Mouse (Mus musculus) mesoderm, embryonic 11.5 days (tissue): Measurements from ENCODE around the gene Efcc1.
A peak's percentile ranks its signal among the peaks of the same experiment; 100 is the strongest.

Experiments used
- DNase-seq: peaks from one replicate; pipeline ENCODE4 v3.0.0-alpha.2; 2012; ENCODE audit warnings: low read depth, low spot score

The Efcc1 gene

DNA sequence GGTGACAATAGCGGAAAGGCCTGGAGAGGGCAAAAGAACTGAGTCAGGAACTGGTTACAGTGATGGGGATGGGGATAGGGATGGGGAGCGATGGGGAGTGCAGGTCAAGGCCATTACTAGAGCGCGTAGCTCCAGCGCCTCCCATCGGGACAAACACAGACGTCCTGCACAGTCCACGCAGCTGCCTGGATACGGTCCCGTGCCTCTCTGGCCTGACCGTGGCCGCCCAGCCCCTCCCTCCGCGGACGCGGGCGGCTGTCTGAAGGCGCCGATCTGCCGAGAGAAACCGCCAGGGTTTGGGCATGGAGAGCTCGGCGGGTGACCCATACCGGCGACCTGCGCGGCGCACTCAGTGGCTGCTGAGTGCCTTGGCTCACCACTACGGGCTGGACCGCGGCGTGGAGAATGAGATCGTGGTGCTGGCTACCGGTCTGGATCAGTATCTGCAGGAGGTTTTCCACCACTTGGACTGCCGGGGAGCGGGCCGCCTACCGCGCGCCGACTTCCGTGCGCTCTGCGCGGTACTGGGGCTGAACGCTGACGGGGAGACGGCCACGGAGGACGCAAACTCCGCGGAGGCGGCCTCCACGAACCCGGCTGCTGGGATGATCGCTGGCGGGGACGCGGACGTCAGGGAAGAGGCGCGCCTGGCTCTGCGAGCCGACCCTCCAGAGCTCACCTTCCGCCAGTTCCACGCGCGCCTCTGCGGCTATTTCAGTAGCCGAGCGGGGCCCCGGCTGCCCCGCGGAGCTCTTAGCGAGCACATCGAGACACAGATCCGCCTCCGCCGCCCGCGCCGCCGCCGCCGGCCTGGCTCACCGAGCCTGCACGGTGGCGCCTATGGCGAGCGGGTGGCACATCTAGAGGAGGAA lies at the start of gene Efcc1:
Gene Efcc1 (plus strand): TSS at position 279 of the 872 bp plus-strand sequence.
- DNase-seq = peak; percentile 60

DNA sequence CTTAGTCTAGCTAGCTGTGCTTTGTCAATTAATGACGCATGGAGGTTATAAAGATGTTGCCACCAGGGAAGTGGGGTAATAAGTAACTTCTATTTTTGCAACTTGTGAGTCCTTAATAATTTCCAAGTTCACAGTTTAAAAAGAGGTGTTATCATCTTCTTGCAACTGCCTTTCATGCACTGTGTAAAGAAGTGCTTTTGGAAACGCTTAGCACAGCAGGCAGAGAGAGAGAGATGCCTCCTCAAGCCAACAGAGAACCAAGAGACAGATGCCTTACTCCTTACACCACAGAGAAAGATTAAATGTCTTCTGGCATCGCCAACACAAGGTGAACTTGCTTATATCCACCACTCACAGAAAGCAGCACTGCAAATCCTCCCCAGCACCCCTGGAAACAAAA lies 34.7 kb upstream of the Efcc1 start:
- DNase-seq = no peak

DNA sequence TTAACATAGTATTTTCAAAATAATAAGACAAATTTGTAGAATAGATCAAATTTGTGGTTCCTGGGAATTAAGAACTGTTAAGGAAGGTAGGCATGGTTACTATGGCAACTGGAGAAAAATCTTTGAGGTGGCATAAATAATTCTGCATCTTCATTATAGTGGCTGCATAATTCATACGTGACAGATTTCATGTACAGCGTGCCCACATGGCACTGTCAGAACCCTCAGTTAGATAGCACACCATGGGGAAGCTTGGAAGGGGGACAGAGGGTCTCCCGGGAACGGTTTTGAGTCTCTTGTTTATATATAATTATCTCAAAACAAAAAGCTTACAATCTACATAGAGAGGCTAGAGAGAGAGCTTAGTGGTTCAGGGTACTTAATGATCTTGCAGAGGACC lies 34.1 kb upstream of the Efcc1 start:
- no peak for DNase-seq

DNA sequence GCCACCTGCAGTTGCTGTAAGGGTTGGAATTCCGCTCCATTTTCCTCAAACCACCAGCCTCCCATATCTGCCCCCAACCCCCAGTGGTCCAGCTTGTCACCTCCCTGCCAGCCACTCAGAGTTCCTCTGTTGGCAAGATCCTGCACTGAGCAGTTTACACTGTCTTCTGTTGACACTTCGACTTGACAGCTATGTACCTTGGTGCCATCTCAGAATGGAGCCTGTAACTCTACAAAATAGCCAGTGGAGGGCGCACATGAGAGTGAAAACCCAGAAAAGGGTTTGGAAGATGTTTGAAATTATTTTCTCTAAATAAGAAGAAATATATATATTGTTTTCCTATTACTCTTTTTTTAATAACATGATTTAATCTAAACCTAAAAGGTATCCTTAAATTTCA lies 24.4 kb upstream of the Efcc1 start:
- DNase-seq = peak; percentile 28

DNA sequence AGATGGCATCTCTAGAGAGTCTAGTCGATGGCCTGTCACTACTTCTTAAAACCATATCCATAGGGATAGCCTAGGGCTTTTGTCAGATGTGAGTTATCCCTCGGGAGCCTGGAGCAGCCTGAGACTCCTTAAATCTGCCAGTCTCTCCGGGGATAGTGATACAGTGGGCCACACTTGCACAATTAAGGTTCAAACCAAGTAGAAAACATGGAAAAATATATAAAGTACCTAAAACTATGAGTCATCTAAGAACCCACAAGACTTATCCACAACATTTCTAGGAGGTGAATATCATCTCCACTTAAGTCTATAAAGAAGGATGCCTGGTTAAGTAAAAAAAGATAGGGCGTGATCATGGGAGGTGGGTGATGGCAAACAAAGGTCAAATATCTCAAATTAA lies 18.4 kb upstream of the Efcc1 start:
- no peak for DNase-seq

DNA sequence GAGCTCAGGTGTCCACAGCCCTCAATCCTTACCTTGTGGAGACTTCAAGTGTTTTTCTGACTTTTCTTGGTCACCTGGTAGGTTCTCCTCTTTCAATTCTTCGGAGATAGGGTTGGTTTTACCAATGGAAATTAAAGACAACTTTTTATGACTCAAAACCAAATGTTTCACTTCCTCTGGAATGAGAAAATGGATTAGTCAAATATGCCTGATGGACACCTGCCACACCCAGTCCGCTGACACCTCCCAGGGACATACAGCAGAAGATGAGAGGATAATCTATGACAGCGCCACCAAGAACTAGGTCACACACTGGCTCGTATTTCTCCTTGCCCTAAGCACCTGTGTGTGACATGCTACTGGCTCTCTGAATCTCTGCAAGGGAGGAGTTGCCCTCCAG lies 16.6 kb upstream of the Efcc1 start:
- DNase-seq = no peak

DNA sequence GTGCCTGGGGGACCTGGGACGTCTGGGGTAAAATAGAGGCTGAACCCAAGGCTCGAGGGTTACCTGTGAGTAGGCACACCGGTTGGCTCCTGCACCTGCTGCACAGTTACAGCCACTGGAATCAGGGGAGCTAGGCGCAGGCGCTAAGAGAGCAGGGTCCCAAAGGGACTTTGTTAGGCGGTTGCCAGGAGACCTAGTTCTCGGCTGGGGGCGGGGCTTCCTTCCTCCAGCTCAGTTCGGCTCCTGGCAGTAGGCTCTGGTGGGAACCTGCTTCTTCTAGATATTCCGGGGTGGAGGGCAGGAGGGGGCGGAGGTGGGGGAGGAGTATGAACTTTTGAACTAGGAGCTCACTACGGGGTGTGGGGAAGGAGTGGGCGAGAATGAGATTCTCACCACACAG lies 8.0 kb upstream of the Efcc1 start:
- DNase-seq = peak; percentile 77

DNA sequence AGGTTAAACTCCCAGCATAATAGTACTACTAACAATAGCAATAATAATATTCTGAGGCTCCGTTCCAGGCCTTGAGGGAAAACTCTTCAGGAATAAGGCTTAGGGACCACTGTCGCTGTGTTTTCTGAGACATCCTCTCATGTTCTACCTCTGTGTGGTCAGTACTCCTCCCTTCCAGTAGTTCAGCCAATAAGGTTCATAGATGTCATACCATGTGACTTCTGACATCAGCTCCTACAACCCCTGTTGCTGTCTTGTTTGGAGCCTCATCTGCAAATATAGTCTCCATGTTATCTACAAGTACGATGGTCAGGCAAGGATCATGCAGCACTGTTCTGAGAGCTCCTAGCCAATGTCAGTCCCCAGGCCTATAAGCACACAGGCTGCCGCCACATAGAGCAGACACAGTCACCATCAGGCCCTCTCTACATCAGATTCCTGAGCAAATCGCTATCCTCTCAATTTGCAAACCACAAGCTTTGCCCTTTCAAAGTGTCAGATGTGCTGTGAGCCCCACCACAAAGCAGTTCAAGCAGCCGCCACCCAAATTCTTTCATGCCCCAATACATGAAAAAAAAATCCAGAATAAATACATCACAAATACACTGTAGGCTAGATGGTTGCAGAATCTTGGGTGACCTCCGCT lies 5.3 kb upstream of the Efcc1 start:
- no peak for DNase-seq

DNA sequence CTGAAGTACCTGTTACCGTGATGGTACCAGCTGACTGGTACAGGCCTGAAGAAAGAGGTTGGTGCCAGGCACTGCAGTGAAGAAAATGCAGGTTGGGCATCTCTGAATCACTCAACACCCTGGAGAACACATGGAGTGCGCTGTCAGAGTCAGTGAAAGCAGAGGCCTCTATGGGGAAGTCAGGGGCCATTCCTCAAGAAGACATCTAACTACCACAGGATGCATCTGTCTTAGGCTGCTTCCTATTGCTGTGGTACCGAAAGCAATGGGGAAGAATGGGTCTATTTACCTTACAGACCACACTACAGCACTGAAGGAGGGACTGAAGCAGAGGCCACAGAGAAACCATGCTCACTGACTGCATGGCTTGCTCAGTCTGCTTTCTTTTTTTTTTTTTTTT lies 2.6 kb upstream of the Efcc1 start:
- no peak for DNase-seq

DNA sequence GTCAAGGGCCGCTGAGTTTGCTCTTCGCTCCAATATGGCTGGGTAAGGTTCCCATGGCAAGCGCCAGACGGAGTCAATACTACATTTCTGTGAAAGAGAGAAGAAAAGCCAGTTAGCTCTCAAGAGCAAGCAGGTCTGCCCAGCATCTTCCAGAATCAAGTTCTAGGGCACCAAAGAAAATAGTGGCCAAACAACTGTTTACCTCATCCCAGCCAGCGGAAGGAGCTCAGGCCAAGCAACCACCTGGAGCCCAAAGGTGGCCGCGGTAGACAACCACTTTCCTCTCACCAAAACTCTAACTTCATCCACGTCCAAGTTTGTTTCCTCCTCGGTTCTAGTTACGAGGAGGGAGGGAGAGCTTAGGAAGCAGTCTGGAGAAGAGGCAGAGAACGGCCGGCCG lies 528 bp upstream of the Efcc1 start:
- no peak for DNase-seq

DNA sequence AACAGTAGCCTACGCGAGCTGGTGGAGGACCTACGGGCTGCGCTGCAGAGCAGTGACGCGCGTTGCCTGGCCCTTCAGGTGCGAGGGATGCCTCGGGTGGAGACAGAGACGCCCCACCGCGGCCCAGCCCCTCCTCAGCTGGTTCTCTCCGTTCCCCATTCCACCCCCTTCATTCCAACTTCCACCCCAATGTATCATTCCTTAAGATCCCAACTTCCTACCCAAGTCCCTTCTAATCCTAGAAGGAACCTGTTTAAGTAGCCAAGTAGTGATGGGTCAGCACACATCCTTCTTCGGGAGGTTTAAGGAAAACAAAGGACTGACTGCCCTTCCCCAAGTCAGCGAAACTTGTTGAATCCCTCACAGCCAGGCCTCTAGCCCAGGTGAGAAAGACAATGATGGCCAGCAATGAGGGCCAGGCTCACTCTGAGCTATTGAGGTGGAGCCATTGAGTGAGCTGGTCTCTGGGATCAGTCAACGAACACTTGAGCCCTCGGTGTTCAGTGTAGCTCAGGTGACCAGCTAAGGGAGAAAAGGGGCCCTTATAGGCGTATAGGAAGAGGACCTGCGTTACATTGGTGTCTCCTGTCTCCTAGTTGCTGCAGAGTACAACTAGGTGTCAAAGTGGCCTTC lies 910 bp downstream of the Efcc1 start:
- DNase-seq = no peak

DNA sequence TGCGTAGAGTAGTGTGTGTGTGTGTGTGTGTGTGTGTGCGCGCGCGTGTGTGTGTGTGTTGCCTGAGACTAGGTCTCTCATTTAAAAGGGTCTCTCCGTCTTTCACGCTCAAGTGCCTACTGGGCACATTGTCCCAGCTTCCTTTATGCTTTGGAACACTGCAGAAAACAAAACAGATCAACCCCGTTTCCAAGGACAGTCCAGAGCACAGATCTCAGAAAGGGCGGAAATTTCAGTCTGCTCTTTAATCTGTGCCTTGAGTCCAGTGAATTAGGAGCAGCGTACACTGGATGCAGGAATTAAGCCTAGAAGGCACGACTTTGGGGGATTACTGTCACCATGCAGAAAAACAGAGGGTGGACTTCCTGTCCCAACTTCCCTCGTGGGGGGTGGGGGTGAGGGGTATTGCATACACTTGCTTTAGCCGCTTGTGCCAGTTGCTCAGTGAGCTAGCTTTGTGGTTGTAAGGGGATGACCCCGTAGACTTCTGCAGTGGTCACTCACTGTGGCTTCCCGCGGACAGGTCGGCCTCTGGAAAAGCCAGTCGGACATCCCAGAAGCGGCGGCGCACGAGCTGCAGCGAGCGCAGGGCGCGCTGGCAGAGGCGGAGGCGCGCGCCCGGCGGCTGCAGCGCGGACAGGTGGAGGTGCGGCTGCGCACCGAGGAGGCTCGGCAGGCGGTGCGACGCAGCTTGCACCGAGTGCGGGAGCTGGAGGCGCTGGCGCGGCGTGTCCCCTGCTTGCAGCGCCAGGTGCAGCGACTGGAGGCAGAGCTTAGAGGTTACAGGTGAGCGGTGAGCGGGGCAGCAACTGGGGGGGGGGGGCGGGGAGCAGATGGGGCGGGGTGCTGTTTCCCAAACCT lies 1.7 kb downstream of the Efcc1 start:
- peak; percentile 14 for DNase-seq

DNA sequence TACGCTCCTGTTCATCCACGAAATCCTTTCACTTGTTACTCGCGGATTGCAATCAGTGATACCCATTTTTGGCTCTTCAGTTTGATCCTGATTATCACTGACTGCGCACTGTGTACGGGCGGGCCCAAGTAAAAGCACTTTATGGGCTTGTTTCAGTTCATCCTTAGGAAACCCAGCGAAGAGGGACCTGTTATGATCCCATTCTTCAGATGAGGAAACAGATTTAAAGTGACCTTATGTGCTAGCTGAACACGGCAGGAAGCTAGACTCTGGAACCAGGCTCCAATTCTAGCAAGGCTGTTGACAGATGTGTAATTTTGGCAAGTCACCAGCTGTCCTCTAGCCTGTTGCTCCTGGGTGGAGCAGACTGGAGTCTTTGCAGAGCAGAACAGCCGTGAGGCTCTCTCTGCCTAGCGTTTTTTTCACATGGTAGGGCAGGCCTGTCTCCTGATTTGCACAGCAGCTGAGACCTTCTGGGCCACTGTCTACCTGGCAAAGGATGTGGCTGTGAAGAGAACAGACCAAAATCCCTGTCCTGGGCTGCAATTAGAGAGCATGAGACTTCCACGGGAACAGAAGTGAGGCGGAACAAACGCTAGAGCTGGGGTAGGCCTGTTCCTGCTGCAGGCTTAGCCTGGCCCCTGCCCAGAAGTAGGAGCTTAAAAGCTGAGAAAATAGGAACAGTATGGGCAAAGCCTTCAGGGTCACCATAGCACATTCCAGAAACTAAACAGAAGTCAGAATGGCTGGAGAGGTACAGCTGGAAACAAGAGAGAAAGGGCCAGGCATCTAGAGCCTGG lies 2.7 kb downstream of the Efcc1 start:
- peak; percentile 7 for DNase-seq

DNA sequence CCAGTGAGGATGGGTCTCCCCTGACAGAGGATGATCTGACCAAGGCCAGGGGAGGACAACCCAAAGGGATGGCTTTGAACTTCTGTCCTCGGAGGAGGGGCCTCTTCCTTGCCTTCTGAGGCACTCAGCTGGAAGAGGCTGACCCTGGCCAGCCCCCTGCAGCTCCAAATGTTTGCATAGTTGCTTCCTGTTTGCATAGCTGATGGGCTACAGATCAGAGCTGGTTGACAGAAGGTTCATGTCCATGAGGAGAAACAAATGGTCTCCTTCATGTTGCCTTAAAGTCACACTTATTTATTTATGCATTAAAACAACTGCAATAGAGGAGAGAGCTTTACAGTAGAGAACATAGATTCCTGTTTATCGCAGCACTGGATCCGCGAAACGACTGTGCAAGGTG lies 3.5 kb downstream of the Efcc1 start:
- DNase-seq = peak; percentile 31

DNA sequence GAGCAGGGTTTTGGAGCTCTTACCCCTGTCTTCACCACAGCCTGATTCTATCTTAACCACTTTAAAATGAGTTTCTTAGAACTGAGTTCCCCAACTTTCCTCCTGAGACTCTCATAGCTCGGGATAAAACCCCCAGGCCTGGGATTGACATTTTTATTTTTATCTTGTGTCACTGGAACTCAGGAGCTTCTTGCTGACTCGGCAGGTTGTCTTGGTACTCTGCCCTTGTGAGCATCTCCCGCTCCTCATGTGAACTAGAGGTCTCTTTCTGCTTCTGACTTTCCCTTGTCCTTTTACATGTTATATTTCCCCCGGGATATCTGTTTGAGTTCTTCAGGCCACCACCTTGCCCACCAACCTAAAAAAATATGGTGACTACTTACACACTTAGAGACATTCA lies 6.3 kb downstream of the Efcc1 start:
- no peak for DNase-seq

DNA sequence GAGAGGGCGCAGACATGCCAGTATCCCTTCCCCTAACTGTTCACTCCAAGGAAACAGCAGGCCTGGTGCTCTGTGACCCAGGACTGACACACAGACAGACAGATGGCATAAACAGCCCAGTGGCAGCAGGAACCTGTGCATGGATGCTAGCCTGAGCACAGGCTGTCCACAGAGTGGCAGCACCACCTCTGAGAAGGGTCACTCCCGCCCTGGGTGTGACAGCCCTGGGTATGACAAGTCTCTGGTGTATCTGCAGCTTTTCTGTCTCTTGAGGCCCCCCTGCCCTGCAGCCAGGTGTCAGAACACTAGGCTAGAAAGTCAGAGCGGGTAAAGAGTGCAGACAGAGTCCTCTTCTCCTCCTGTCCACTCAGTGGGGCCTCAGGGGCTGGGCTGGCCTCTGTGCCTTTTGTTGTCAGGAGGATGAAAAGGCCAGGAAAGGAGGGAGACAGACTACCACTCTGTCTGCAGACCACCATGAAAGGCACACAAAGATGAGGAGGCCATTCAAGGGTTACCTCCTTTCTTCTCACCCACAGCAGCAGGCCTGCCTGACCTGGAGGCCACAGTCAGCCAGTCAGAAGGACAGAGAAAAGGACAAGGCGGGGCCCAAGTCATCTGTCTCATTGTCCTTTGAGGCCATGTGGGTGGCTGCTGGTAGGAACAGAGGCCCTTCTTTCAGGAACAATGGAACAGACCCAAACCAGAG lies 7.4 kb downstream of the Efcc1 start:
- peak; percentile 76 for DNase-seq

DNA sequence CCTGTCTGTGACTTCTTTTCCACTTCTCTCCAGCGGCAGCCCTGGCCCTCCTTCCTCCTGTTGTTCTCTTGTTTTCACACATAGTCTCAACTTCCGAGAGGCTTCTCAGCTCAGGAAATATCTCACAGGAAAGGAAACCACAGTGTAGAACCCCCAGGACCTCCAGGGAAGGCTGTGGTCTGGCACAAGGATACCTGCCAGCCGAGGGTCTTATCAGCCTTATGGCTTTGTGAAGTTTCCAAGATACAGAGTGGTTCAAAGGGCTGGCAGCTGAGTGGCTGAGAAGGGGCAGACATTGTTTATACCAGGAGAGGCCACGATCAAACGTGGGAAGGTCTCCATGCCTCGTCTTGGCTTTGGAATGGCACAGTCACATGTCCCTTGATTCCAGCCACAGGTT lies 9.2 kb downstream of the Efcc1 start:
- no peak for DNase-seq

DNA sequence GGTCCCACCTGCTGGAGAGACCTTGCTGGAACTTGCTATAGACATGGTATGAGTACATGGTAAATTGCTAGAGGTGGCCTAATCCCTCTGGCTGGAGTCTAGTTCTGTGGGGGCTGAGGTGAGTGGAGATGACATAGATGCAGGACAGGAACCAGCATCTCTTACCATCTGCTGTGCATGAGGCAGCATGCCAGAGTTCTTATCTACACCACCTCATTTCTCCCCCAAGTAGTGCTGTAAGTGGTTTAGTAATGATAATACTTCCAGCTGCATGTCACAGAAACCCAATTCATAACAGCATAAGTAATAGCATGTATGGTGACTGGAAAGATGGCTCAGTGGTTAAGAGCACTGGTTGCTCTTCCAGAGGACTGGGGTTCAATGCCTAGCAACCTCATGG lies 9.8 kb downstream of the Efcc1 start:
- no peak for DNase-seq

DNA sequence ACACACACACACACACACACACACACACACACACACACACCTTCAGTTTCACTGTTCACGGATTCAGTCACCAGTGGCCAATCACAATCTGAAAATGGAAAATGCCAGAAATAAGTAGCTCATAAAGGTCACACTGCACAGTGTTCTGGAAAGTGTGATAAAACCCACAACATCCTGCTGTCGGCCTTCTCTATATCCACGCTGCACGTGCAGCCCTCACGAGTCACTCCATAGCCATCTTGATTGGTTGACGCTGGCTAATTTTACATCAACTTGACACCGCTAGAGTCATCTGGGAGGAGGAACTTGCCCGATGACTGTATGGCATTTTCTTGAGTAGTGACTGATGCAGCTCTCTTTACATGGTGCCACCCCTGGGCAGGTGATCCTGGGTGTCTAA lies 11.3 kb downstream of the Efcc1 start:
- no peak for DNase-seq

DNA sequence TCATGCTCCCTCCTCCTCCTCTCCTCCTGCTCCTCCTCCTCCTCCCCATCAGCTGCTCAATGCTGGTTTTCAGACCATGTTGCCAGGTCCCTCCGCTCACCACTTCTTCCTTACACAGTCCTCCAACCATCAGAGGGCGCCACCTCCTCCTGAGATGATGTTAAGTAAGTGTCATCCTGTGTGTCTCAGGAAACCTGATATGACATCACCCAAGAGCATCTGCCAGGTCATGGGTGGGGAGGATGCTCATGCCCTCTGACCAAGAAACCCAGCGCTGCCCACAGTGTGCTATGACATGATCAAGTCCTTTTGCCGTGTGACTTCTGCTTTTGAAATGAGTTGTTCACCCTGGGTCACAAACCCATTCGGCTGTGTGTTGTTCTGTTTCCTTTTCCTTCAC lies 12.1 kb downstream of the Efcc1 start:
- DNase-seq = no peak
